Mouse (Mus musculus) liver, embryonic 15.5 days (tissue): ENCODE results near the gene Ccdc13. TPM values are rescaled to one million over a fixed set of nuclear protein-coding genes. Genes with fewer than 3 reads are reported as not detected.

Experiments used
- ATAC-seq: fragments of 200-750 bp; cut with Nextera tagmentation; 2 replicates; pipeline ENCODE4 v1.8.0; 2017; ENCODE audit warnings: moderate number of reproducible peaks, mild to moderate bottlenecking, moderate library complexity; ENCODE audit not compliant: insufficient read depth
- H3K27ac ChIP-seq: fragments of 300-500 bp; sonication (generic); replicated peaks from 2 replicates; pipeline ENCODE4 v1.5.1; 2015; ENCODE audit warnings: mild to moderate bottlenecking, inconsistent platforms
- H3K27me3 ChIP-seq: fragments of 300-500 bp; sonication (generic); 2 replicates; pipeline ENCODE4 v1.6.1; 2015; ENCODE audit warnings: mild to moderate bottlenecking, inconsistent platforms
- H3K36me3 ChIP-seq: fragments of 300-500 bp; sonication (generic); replicated peaks from 2 replicates; pipeline ENCODE4 v1.6.1; 2015; ENCODE audit warnings: moderate library complexity, mild to moderate bottlenecking, inconsistent platforms
- H3K4me1 ChIP-seq: fragments of 300-500 bp; sonication (generic); replicated peaks from 2 replicates; pipeline ENCODE4 v1.6.1; 2015; ENCODE audit warnings: inconsistent platforms
- H3K4me2 ChIP-seq: fragments of 300-500 bp; sonication (generic); 2 replicates; pipeline ENCODE4 v1.6.1; 2015; ENCODE audit warnings: moderate library complexity, mild to moderate bottlenecking, inconsistent platforms
- H3K4me3 ChIP-seq: fragments of 300-500 bp; sonication (generic); replicated peaks from 2 replicates; pipeline ENCODE4 v1.5.1; 2015; ENCODE audit warnings: mild to moderate bottlenecking, inconsistent platforms
- H3K9ac ChIP-seq: fragments of 300-500 bp; sonication (generic); 2 replicates; pipeline ENCODE4 v1.6.1; 2015; ENCODE audit warnings: moderate library complexity, mild to moderate bottlenecking, inconsistent platforms
- H3K9me3 ChIP-seq: fragments of 300-500 bp; sonication (generic); replicated peaks from 2 replicates; pipeline ENCODE4 v1.6.1; 2016; ENCODE audit warnings: inconsistent platforms
- whole genome bisulfite sequencing: fragments of 180-500 bp; shearing (Covaris S2); methylation state at CpG from one replicate; pipeline ENCODE4 v1.1.7; 2015; ENCODE audit warnings: mixed read lengths; ENCODE audit not compliant: insufficient replicate concordance; 5-methylcytosine and 5-hydroxymethylcytosine counted together
- polyA plus RNA-seq: library from polyadenylated mRNA; unstranded; fragments of >200 nt; fragmentation: Nextera tagmentation; extraction: Ambion mirVana; gene quantifications from 2 replicates; pipeline ENCODE4 v1.2.1, GENCODE M21; 2015

The Ccdc13 gene
- polyA plus RNA-seq, 1 experiment from 2014 or later, result not detected

DNA sequence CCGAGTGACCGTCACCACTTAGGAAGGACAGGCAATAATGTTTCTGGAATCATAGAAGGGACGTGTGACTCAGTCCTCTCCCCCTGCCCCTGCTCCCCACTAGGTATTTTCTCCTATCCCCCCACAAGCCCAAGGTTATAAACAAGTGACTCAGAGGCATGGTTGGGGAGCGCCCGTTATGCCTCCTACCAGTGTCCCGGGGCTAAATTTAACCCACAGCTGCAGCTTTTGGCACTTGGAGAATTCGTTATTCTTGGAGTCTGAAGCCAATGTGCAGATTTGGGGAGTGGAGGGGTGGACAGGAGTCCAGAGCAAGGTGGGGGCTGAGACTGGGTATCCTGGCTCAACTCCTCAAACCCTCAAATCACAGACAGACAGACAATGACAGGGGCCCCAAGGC is 62.8 kb downstream of the Ccdc13 start:
- no peak for ATAC-seq
- H3K36me3 ChIP-seq, result no peaks in the 10 kb centered on the region
- H3K4me3 ChIP-seq, result no peak overlapping the region
- H3K9me3 ChIP-seq, result no peaks in the 10 kb centered on the region
- no peak overlapping the region for H3K4me2 ChIP-seq
- WGBS, result 68% methylated on average over 7 of the region's 7 CpGs
- peaks cover 38% of the 10 kb centered on the region for H3K27me3 ChIP-seq
- no peaks in the 10 kb centered on the region for H3K4me1 ChIP-seq
- no peak overlapping the region for H3K9ac ChIP-seq
- no peak overlapping the region for H3K27ac ChIP-seq

DNA sequence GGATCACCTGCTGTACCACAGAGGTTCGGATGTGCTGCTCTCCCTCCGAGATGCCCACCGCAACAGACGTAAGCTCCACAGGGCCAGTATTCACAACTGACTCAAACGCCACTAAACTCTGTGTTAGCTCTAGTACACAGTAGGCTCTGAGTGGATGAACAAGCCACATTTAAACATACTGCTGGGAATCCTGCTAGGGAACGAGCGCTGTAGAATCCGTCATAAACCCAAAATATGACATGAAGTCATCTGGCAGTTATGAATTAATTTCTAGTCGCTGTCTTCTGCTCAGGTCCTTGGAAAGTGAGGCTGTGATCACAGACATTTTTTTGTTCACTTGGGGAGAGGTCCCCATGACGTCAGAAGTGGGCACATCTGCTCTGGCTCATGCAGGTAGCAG is 63.3 kb downstream of the Ccdc13 start:
- no peak for ATAC-seq
- Histone ChIP-seq H3K9ac (no peak overlapping the region), H3K4me3 (no peak overlapping the region), H3K27me3 (peaks cover 38% of the 10 kb centered on the region), H3K4me2 (no peak overlapping the region), H3K9me3 (no peaks in the 10 kb centered on the region), H3K36me3 (no peaks in the 10 kb centered on the region), H3K27ac (no peak overlapping the region), H3K4me1 (no peaks in the 10 kb centered on the region)
- 61% methylated on average over 10 of the region's 10 CpGs for WGBS

DNA sequence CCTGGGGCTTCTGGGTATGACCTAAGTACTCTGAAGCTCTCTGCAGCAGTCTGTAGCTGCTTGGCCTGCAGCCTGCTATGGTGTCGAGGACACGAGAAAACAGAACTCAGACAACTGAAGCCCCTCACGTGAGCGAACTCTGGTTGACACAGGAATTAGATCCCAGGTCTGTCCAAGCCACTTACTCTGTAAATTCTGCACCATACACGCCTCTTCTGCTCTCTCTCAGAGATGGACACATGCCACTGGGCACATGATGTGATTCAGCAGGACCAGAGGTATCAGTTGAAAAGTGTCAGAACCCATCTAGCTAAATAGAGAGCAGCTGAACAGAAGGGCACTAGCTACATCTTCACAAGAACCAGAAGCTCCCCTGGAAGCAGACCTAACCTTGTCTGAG is 66.8 kb downstream of the Ccdc13 start:
- ATAC-seq, result no peak
- no peaks in the 10 kb centered on the region for H3K36me3 ChIP-seq
- H3K9ac ChIP-seq, result no peak overlapping the region
- no peaks in the 10 kb centered on the region for H3K4me1 ChIP-seq
- peaks cover 21% of the 10 kb centered on the region for H3K27me3 ChIP-seq
- 59% methylated on average over 5 of the region's 5 CpGs for WGBS
- H3K4me2 ChIP-seq, result no peak overlapping the region
- H3K4me3 ChIP-seq, result no peak overlapping the region
- H3K9me3 ChIP-seq, result no peaks in the 10 kb centered on the region
- H3K27ac ChIP-seq, result no peak overlapping the region

DNA sequence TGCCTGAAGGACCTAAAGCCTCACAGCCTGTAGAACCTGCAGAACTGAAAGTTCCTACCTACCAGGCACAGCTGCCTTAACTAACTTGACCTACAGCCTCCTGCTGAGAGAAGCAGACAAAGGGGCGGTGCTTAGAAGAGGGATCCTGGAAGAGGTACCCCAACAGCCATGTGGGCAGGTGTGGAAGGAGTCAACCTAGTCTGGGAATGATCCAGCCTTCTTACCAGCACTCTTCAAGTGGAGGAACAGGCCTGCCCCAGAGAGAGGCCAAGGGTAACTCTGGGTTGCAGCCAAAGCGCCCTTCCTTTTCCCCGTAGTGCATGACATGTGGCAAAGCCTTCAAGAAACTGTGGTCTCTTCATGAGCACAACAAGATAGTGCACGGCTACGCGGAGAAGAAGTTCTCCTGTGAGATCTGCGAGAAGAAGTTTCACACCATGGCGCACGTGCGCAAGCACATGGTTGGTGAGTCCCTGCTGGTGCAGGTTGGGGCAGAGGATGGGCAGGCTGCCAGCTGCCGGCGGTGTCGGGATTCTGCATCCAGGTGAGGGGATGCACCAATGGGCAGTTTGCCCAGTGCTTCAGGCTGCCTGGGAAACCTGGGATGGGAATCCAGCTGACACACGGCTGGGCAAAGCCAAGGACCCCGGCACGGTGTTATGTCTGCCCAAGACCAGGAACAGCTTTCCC is 74.0 kb downstream of the Ccdc13 start:
- H3K36me3 ChIP-seq, result no peaks in the 10 kb centered on the region
- no peak overlapping the region for H3K4me2 ChIP-seq
- no peak overlapping the region for H3K4me3 ChIP-seq
- ATAC-seq, result no peak
- no peaks in the 10 kb centered on the region for H3K9me3 ChIP-seq
- WGBS, result 80% methylated on average over 16 of the region's 16 CpGs
- 0 out of 2 replicates have a peak, but pooled peaks cover 6% of the 10 kb centered on the region for H3K4me1 ChIP-seq
- no peak overlapping the region for H3K27ac ChIP-seq
- peaks cover 20% of the 10 kb centered on the region for H3K27me3 ChIP-seq
- no peak overlapping the region for H3K9ac ChIP-seq

DNA sequence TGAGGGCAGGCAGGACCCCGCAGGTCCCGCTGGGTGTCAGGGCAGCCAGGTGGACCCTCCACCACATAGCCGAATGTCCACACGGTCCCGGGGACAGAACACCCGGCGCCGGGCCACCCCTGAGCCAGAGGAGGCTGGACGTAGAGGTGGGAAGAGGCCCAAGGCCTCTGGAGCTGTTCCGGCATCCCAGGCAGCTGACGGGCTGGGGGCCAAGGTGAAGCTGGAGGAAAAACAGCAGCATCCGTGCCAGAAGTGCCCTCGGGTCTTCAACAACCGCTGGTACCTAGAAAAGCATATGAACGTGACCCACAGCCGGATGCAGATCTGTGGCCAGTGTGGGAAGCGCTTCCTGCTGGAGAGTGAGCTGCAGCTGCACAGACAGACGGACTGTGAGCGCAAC is 75.5 kb downstream of the Ccdc13 start:
- WGBS, result 77% methylated on average over 19 of the region's 19 CpGs
- peaks cover 36% of the 10 kb centered on the region for H3K27me3 ChIP-seq
- no peak overlapping the region for H3K9ac ChIP-seq
- H3K27ac ChIP-seq, result no peak overlapping the region
- no peak for ATAC-seq
- peaks cover 19% of the 10 kb centered on the region; the same call in 1 of the 2 replicates for H3K4me1 ChIP-seq
- no peak overlapping the region for H3K4me2 ChIP-seq
- no peaks in the 10 kb centered on the region for H3K9me3 ChIP-seq
- no peaks in the 10 kb centered on the region for H3K36me3 ChIP-seq
- H3K4me3 ChIP-seq, result no peak overlapping the region

DNA sequence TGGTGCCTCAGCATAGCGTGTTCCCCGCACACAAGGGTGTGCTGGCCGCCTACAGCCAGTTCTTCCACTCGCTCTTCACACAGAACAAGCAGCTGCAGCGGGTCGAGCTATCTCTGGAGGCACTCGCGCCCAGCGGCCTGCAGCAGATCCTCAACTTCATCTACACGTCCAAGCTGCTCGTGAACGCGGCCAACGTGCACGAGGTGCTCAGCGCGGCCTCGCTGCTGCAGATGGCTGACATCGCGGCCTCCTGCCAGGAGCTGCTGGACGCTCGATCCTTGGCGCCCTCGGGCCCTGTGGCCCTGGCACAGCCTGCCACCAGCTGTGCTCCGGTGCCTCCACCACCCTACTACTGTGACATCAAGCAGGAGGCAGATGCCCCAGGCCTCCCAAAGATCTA is 76.5 kb downstream of the Ccdc13 start:
- peaks cover 25% of the 10 kb centered on the region; the same call in 1 of the 2 replicates for H3K4me1 ChIP-seq
- no peaks in the 10 kb centered on the region for H3K9me3 ChIP-seq
- no peak overlapping the region for H3K4me2 ChIP-seq
- no peak for ATAC-seq
- no peak overlapping the region for H3K9ac ChIP-seq
- 82% methylated on average over 25 of the region's 25 CpGs for WGBS
- H3K4me3 ChIP-seq, result no peak overlapping the region
- no peaks in the 10 kb centered on the region for H3K36me3 ChIP-seq
- peaks cover 46% of the 10 kb centered on the region for H3K27me3 ChIP-seq
- no peak overlapping the region for H3K27ac ChIP-seq

DNA sequence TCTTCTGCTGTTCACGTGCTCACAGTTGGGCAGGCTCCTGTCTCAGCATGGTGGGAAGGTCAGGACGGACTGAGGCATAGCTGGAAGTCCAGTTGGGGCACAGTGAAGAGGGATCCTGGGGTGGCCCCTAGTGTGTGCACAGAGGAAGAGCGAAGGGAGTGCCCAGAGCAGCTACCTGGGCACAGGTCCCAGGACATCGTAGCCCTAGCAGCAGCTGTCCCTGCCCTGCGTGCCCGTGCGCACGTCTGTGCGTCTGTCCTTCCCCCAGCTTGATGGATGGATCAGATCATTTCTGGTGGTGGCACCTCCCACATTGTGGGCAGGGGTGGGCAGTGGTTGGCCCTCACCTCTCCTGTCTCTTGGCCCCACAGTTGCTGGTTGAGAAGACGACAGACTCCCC is 77.0 kb downstream of the Ccdc13 start:
- Histone ChIP-seq H3K4me1 (peaks cover 25% of the 10 kb centered on the region; the same call in 1 of the 2 replicates), H3K9ac (no peak overlapping the region), H3K27me3 (peaks cover 47% of the 10 kb centered on the region), H3K27ac (no peak overlapping the region), H3K4me3 (no peak overlapping the region), H3K36me3 (no peaks in the 10 kb centered on the region), H3K4me2 (no peak overlapping the region), H3K9me3 (no peaks in the 10 kb centered on the region)
- no peak for ATAC-seq
- 75% methylated on average over 10 of the region's 10 CpGs for WGBS

DNA sequence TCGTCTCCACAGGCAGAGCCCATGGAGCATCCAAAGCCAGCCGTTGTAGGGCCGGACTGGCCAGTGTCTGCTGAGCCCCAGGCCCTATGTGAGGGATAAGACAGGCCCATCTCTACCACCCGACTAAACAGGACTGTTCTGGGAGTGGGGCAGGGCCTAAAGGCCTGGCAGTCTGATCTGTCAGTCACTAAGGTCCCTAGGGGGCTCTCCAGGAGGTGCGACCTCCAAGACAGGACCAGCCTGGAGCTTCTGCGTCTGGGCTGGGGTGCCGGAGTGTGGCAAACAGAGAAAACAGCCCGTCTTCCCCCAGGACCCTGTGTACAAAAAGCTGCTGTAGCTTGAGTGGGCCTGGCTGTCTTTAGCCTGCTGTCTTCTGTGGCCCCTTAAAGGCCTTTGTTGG is 77.5 kb downstream of the Ccdc13 start:
- no peak overlapping the region for H3K27ac ChIP-seq
- H3K27me3 ChIP-seq, result peaks cover 47% of the 10 kb centered on the region
- ATAC-seq, result no peak
- WGBS, result 71% methylated on average over 8 of the region's 8 CpGs
- no peak overlapping the region for H3K4me2 ChIP-seq
- H3K4me3 ChIP-seq, result no peak overlapping the region
- peaks cover 2% of the 10 kb centered on the region; the same call in 1 of the 2 replicates for H3K36me3 ChIP-seq
- H3K9me3 ChIP-seq, result no peaks in the 10 kb centered on the region
- peaks cover 25% of the 10 kb centered on the region; the same call in 1 of the 2 replicates for H3K4me1 ChIP-seq
- no peak overlapping the region for H3K9ac ChIP-seq

DNA sequence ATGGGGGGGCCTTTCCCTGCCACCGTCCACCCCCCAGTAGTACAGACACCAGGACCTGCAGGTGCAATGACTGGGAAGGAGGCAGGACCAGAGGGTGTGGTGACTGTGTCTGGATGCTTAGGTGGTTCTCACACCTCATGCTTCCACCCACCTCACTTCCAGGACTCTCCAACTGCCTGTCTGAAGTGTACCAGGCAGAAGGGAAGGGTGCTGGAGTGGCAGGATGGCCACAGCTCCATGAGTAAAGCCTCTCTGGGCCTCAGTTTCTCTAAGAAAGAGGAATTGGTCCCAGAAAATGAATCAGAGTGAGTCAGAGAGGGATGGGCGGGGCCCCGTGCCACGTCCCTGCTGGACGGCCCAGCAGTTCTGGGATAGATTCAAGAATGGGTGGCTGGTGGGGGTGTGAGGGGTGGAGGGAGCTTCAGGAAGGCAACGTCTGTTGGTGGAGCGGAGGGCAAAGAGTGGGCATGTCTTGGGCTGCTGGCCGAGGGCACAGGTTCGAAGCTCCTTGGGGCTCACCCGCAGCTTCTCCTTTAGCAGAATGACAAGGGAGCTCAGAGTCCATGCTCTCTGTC is 78.1 kb downstream of the Ccdc13 start:
- Histone ChIP-seq H3K4me3 (no peak overlapping the region), H3K9ac (no peak overlapping the region), H3K4me2 (0 out of 2 replicates have a peak overlapping the region, but pooled peaks have one; percentile 70), H3K27ac (no peak overlapping the region), H3K9me3 (no peaks in the 10 kb centered on the region), H3K27me3 (peaks cover 47% of the 10 kb centered on the region), H3K4me1 (peaks cover 25% of the 10 kb centered on the region; the same call in 1 of the 2 replicates), H3K36me3 (peaks cover 6% of the 10 kb centered on the region)
- 61% methylated on average over 10 of the region's 10 CpGs for WGBS
- no peak for ATAC-seq

DNA sequence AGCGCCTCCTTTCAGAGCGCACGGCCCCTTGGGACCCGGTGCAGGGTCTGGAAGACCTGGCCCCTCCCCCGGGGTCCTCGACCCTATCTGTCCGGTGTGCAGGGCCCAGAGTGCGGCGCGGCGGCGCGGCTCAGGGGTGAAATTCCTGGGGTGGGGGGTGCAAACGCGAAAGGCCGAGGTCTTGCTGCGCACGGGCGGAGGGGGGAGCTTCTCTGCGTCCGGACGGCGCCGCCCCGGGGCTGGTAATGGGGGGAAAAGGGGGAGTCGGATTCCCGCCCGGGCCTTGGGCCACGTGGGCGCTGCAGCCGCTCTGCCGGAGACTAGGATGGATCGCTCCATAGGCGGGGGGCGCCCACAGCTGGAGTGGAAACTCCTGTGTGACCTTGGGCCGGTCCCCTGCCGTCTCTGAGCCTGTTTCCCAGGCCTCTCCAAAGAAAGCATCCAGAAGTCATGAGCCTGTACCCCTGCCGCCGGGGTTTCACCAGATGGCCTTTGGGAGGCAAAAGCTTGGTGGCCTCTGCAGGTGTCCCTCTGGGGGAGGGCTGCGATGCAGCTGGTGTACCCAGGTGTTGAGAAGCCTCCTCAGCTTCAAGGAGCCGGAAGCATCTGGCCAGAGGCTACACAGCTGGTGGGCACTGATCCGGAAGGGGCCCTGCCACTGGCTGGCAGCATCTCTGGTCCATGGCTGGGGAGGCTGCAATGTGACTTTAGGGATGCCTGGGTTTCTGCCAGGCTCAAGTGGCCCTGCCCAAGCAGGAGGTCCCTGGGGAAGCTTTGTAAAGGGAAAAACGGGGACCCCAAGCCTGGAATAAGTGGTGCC is 78.8 kb downstream of the Ccdc13 start:
- peak overlapping the region; percentile 51; the same call in 1 of the 2 replicates for H3K27ac ChIP-seq
- peaks cover 13% of the 10 kb centered on the region for H3K36me3 ChIP-seq
- peaks cover 47% of the 10 kb centered on the region for H3K27me3 ChIP-seq
- peak overlapping the region; percentile 70 for H3K4me2 ChIP-seq
- peak overlapping the region; percentile 43 for H3K9ac ChIP-seq
- peak; percentile 14; the same call in 1 of the 2 replicates for ATAC-seq
- WGBS, result 3% methylated on average over 43 of the region's 43 CpGs
- H3K4me1 ChIP-seq, result peaks cover 25% of the 10 kb centered on the region; the same call in 1 of the 2 replicates
- no peaks in the 10 kb centered on the region for H3K9me3 ChIP-seq
- peak overlapping the region; percentile 58 for H3K4me3 ChIP-seq
